Mouse (Mus musculus) MEL (cell line): ENCODE measurements around the gene Slc29a2. TPM values are rescaled to one million over a fixed set of nuclear protein-coding genes. Genes with fewer than 3 reads are reported as not detected.
A peak's percentile ranks its signal among the peaks of the same experiment; 100 is the strongest.

Source experiments
- DNase-seq: peaks from one replicate; pipeline ENCODE4 v3.0.0; 2011; ENCODE audit warnings: low read depth, low spot score
- H3K27ac ChIP-seq: 2 replicates; pipeline ENCODE4 v1.5.1; 2012; ENCODE audit warnings: low read depth, mild to moderate bottlenecking, control low read depth, low read length, moderate library complexity; ENCODE audit not compliant: control insufficient read depth
- H3K27me3 ChIP-seq, 2 experiments: fragments of 150-350 bp in 1 of 2; sonication (generic) in 1 of 2; 2 replicates each; pipeline ENCODE4 v1.6.1; 2012; ENCODE audit warnings: low read length in 2 of 2, mild to moderate bottlenecking in 2 of 2, improper control_type of control experiment in 1 of 2, moderate library complexity in 1 of 2; ENCODE audit not compliant: insufficient read depth in 2 of 2, control insufficient read depth in 1 of 2
- H3K36me3 ChIP-seq, 2 experiments: 2 replicates each; pipeline ENCODE4 v1.6.1; 2012 to 2014; ENCODE audit warnings: low read length in 2 of 2, improper control_type of control experiment in 1 of 2, inconsistent platforms in 1 of 2, mild to moderate bottlenecking in 1 of 2; ENCODE audit not compliant: insufficient read depth in 2 of 2, control insufficient read depth in 1 of 2
- H3K4me1 ChIP-seq, 2 experiments: fragments of 150-350 bp in 1 of 2; sonication (generic) in 1 of 2; 2 replicates each; pipeline ENCODE4 v1.6.1; 2012; ENCODE audit warnings: low read length in 2 of 2, improper control_type of control experiment in 1 of 2, mild to moderate bottlenecking in 1 of 2; ENCODE audit not compliant: insufficient read depth in 2 of 2, control insufficient read depth in 1 of 2
- H3K4me3 ChIP-seq, 2 experiments: fragments of 150-350 bp in 1 of 2; sonication (generic) in 1 of 2; 2 replicates each; pipeline ENCODE4 v1.5.1; 2012; ENCODE audit warnings: low read depth in 2 of 2, low read length in 2 of 2, mild to moderate bottlenecking in 2 of 2, moderate library complexity in 2 of 2, control low read depth in 1 of 2, improper control_type of control experiment in 1 of 2; ENCODE audit not compliant: control insufficient read depth in 1 of 2, insufficient read depth in 1 of 2
- H3K79me2 ChIP-seq: 2 replicates; pipeline ENCODE4 v1.6.1; 2012; ENCODE audit warnings: mild to moderate bottlenecking, low read length, moderate library complexity; ENCODE audit not compliant: control insufficient read depth, poor library complexity, insufficient read depth
- H3K9ac ChIP-seq: 2 replicates; pipeline ENCODE4 v1.6.1; 2012; ENCODE audit warnings: low read depth, mild to moderate bottlenecking, control low read depth, low read length, moderate library complexity; ENCODE audit not compliant: control insufficient read depth, poor library complexity, severe bottlenecking
- H3K9me3 ChIP-seq: fragments of 150-350 bp; sonication (generic); replicated peaks from 2 replicates; pipeline ENCODE4 v1.6.1; 2012; ENCODE audit warnings: mild to moderate bottlenecking, low read length, improper control_type of control experiment, moderate library complexity; ENCODE audit not compliant: insufficient read depth
- BHLHE40 ChIP-seq: IDR thresholded peaks from 2 replicates; pipeline ENCODE4 v1.6.1; 2012; ENCODE audit warnings: low read depth, mild to moderate bottlenecking, inconsistent platforms, low read length, improper control_type of control experiment, borderline replicate concordance
- CTCF ChIP-seq, 3 experiments: IDR thresholded peaks in 2 of 3; conservative IDR thresholded peaks in 1 of 3; 2 replicates each; pipeline ENCODE4 v1.5.1; 2011 to 2012; ENCODE audit warnings: low read length in 3 of 3, low read depth in 2 of 3, mild to moderate bottlenecking in 2 of 3, improper control_type of control experiment in 1 of 3, inconsistent platforms in 1 of 3, mixed read lengths in 1 of 3, moderate library complexity in 1 of 3; ENCODE audit not compliant: control insufficient read depth in 1 of 3, insufficient read depth in 1 of 3, poor library complexity in 1 of 3, severe bottlenecking in 1 of 3
- E2F4 ChIP-seq: IDR thresholded peaks from 2 replicates; pipeline ENCODE4 v1.6.1; 2011; ENCODE audit warnings: low read depth, low read length, improper control_type of control experiment, borderline replicate concordance
- ELF1 ChIP-seq: IDR thresholded peaks from 2 replicates; pipeline ENCODE4 v1.6.1; 2014; ENCODE audit warnings: low read depth, mild to moderate bottlenecking, inconsistent platforms, low read length, improper control_type of control experiment, moderate library complexity
- GABPA ChIP-seq: IDR thresholded peaks from 2 replicates; pipeline ENCODE4 v1.6.1; 2012; ENCODE audit warnings: low read depth, mild to moderate bottlenecking, inconsistent platforms, low read length, improper control_type of control experiment, moderate library complexity
- KAT2A ChIP-seq: conservative IDR thresholded peaks from 2 replicates; pipeline ENCODE4 v1.6.1; 2012; ENCODE audit warnings: low read depth, low read length, improper control_type of control experiment, inconsistent platforms
- MEF2A ChIP-seq: IDR thresholded peaks from 2 replicates; pipeline ENCODE4 v1.6.1; 2014; ENCODE audit warnings: low read depth, mild to moderate bottlenecking, inconsistent platforms, low read length, improper control_type of control experiment; ENCODE audit not compliant: poor library complexity, insufficient replicate concordance, severe bottlenecking; ENCODE audit errors: extremely low read depth
- MXI1 ChIP-seq: IDR thresholded peaks from 2 replicates; pipeline ENCODE4 v1.6.1; 2011; ENCODE audit warnings: mild to moderate bottlenecking, low read depth, low read length, improper control_type of control experiment
- MYB ChIP-seq: IDR thresholded peaks from 2 replicates; pipeline ENCODE4 v1.6.1; 2011; ENCODE audit warnings: mild to moderate bottlenecking, low read depth, low read length, improper control_type of control experiment
- NRF1 ChIP-seq: IDR thresholded peaks from 2 replicates; pipeline ENCODE4 v1.6.1; 2014; ENCODE audit warnings: low read depth, mild to moderate bottlenecking, inconsistent platforms, low read length, improper control_type of control experiment, moderate library complexity; ENCODE audit not compliant: poor library complexity, insufficient read depth, severe bottlenecking
- POLR2AphosphoS2 ChIP-seq: IDR thresholded peaks from 2 replicates; pipeline ENCODE4 v1.6.1; 2011; ENCODE audit warnings: low read length, improper control_type of control experiment
- POLR2AphosphoS5 ChIP-seq: IDR thresholded peaks from 2 replicates; pipeline ENCODE4 v1.6.1; 2012; ENCODE audit warnings: low read depth, borderline replicate concordance, mild to moderate bottlenecking, inconsistent platforms, low read length, moderate library complexity, mixed read lengths
- RAD21 ChIP-seq: IDR thresholded peaks from 2 replicates; pipeline ENCODE4 v1.6.1; 2011; ENCODE audit warnings: mild to moderate bottlenecking, low read depth, low read length, improper control_type of control experiment
- SIN3A ChIP-seq: IDR thresholded peaks from 2 replicates; pipeline ENCODE4 v1.6.1; 2012; ENCODE audit warnings: low read length, improper control_type of control experiment, inconsistent platforms
- TAL1 ChIP-seq: IDR thresholded peaks from 2 replicates; pipeline ENCODE4 v1.6.1; 2012; ENCODE audit warnings: mild to moderate bottlenecking, inconsistent platforms, low read length, moderate library complexity, mixed read lengths
- USF1 ChIP-seq: IDR thresholded peaks from 2 replicates; pipeline ENCODE4 v1.6.1; 2014; ENCODE audit warnings: low read depth, mild to moderate bottlenecking, inconsistent platforms, low read length, improper control_type of control experiment, moderate library complexity
- ZC3H11A ChIP-seq: IDR thresholded peaks from 2 replicates; pipeline ENCODE4 v1.6.1; 2012; ENCODE audit warnings: low read depth, mild to moderate bottlenecking, inconsistent platforms, low read length, improper control_type of control experiment
- ZNF384 ChIP-seq: IDR thresholded peaks from 2 replicates; pipeline ENCODE4 v1.6.1; 2012; ENCODE audit warnings: low read depth, mild to moderate bottlenecking, inconsistent platforms, low read length, improper control_type of control experiment
- polyA plus RNA-seq, 2 experiments: library from polyadenylated mRNA; stranded (reverse) in 1 of 2; unstranded in 1 of 2; fragments of >175 nt in 1 of 2; fragments of >200 nt in 1 of 2; gene quantifications; 2 replicates each; pipeline versions ENCODE4 v1.2.1 to v1.2.4; 2012; ENCODE audit warnings: low replicate concordance in 2 of 2, low read depth in 1 of 2; ENCODE audit not compliant: insufficient read length in 2 of 2, insufficient read depth in 1 of 2, missing spikeins in 1 of 2
- total RNA-seq: library from RNA; depleted of rRNA; stranded (reverse); fragments of 300-350 nt; gene quantifications from 2 replicates; pipeline ENCODE4 v1.2.3, GENCODE M21; 2012

The Slc29a2 gene
- total and polyA plus RNA-seq, 3 experiments = 3.2 to 10.9 TPM; not detected in 1

DNA sequence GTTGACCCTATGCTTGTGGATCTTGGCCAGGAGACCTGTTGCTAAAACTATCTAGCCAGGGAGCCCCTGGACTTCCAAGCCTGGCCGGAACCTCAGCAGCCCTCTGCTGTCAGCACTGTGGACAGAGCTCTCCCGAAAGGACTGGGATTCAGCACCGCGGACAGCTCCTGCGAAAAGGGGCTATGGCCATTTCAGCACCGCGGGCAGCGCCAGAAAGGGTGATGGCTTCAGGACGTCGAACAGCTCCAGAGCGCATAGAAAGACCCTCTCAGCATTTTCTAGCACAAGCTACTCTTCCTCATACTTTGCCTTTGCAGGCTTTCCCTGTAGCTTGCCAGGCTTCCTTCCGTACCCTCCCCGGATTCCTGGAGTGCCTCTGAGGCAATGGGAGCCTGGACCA, 34.6 kb upstream of the Slc29a2 start (continued):
- TF ChIP-seq BHLHE40 (no peak), USF1 (no peak), POLR2AphosphoS2 (no peak), MXI1 (peak; percentile 98), E2F4 (no peak), MYB (no peak), GABPA (no peak)

- no peak for TF ChIP-seq RAD21
- TF ChIP-seq KAT2A = no peak
- no peak for TF ChIP-seq TAL1
- no peak for TF ChIP-seq CTCF (IDR thresholded peaks at IDR 0.05 in 2 of 3, conservative IDR thresholded peaks at IDR 0.05 in 1 of 3; ENCODE audit: control insufficient read depth in 1 of 3, insufficient read depth in 1 of 3, low read depth in 2 of 3, low read length in 3 of 3, poor library complexity in 1 of 3, severe bottlenecking in 1 of 3)
- no peak for TF ChIP-seq MEF2A
- Histone ChIP-seq H3K4me1 (no peaks in the 10 kb centered on the region), H3K27me3 (0 out of 4 replicates have a peak, but pooled peaks cover 0 to 1% of the 10 kb centered on the region in 2 experiments), H3K27ac (no peak overlapping the region), H3K9me3 (no peaks in the 10 kb centered on the region), H3K4me3 (no peak overlapping the region), H3K9ac (no peak overlapping the region), H3K79me2 (no peaks in the 10 kb centered on the region), H3K36me3 (no peaks in the 10 kb centered on the region)
- DNase-seq = no peak
Observed at GRCm38 (mm10) chr19:4989434-4990255, 34.0 kb upstream of the Slc29a2 start.

DNA sequence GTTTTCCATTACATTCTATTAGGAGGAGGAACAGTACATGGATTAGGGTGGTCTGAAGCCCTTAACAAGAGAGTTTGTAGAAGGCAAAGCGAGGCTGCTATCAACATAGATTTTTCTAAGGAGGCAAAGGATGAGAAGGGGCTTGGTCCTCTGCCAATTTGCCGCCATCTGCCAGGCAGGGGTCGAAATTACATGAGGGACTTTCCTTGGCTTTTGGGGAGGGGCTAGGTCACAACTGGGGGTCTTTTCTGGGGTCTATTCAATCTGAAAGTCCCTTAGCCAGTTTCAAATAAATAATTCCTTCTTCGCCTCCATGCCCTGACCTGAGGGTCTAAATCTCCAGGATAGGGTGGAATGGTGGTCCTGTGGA, 33.4 kb upstream of the Slc29a2 start, which contains the start of gene Npas4:
TSS of gene Npas4 (minus strand) at position 61 of the 370 bp plus-strand sequence.
- H3K4me3 ChIP-seq = no peak within 1 kb of the TSS
- 0 out of 4 replicates have a peak, but pooled peaks cover 0 to 1% of the 10 kb centered on the region in 2 experiments for H3K27me3 ChIP-seq
- H3K9me3 ChIP-seq = no peaks in the 10 kb centered on the region
- no peaks in the 10 kb centered on the region for H3K79me2 ChIP-seq
- TF ChIP-seq ZC3H11A = no peak
- TF ChIP-seq TAL1 = no peak
- TF ChIP-seq ELF1 = no peak
- no peak for TF ChIP-seq E2F4
- TF ChIP-seq POLR2AphosphoS5 = no peak
- no peak for TF ChIP-seq SIN3A
- TF ChIP-seq POLR2AphosphoS2 = no peak
- no peak for TF ChIP-seq ZNF384
- TF ChIP-seq BHLHE40 = no peak
- no peak for TF ChIP-seq NRF1
- TF ChIP-seq, all 39 proteins: peak for 0
- Histone ChIP-seq H3K4me1 (no peaks in the 10 kb centered on the region), H3K36me3 (no peaks in the 10 kb centered on the region), H3K27ac (no peak within 1 kb of the TSS), H3K9ac (no peak within 1 kb of the TSS)
- no peak for DNase-seq
